Mouse (Mus musculus) limb, embryonic 15.5 days (tissue): ENCODE measurements around the gene Hint1. TPM values are rescaled to one million over a fixed set of nuclear protein-coding genes. Genes with fewer than 3 reads are reported as not detected.

Source experiments
- ATAC-seq: fragments of 200-750 bp; cut with Nextera tagmentation; 2 replicates; pipeline ENCODE4 v1.8.0; 2017; ENCODE audit warnings: low read depth, moderate TSS enrichment; ENCODE audit not compliant: insufficient number of reproducible peaks, low FRiP score, low TSS enrichment
- H3K27ac ChIP-seq: fragments of 300-500 bp; sonication (generic); 2 replicates; pipeline ENCODE4 v1.5.1; 2015; ENCODE audit warnings: moderate library complexity, mild to moderate bottlenecking, inconsistent platforms
- H3K27me3 ChIP-seq: fragments of 300-500 bp; sonication (generic); 2 replicates; pipeline ENCODE4 v1.6.1; 2015; ENCODE audit warnings: inconsistent platforms
- H3K36me3 ChIP-seq: fragments of 300-500 bp; sonication (generic); 2 replicates; pipeline ENCODE4 v1.6.1; 2015; ENCODE audit warnings: inconsistent platforms
- H3K4me1 ChIP-seq: fragments of 300-500 bp; sonication (generic); 2 replicates; pipeline ENCODE4 v1.6.1; 2015; ENCODE audit warnings: inconsistent platforms
- H3K4me2 ChIP-seq: fragments of 300-500 bp; sonication (generic); 2 replicates; pipeline ENCODE4 v1.6.1; 2015; ENCODE audit warnings: mild to moderate bottlenecking, inconsistent platforms
- H3K4me3 ChIP-seq: fragments of 300-500 bp; sonication (generic); 2 replicates; pipeline ENCODE4 v1.5.1; 2015; ENCODE audit warnings: mild to moderate bottlenecking, inconsistent platforms
- H3K9ac ChIP-seq: fragments of 300-500 bp; sonication (generic); 2 replicates; pipeline ENCODE4 v1.6.1; 2015; ENCODE audit warnings: inconsistent platforms
- H3K9me3 ChIP-seq: fragments of 300-500 bp; sonication (generic); 2 replicates; pipeline ENCODE4 v1.6.1; 2016; ENCODE audit warnings: inconsistent platforms
- WGBS: fragments of 180-500 bp; shearing (Covaris S2); methylation state at CpG from one replicate; pipeline ENCODE4 v1.1.7; 2015; 5-methylcytosine and 5-hydroxymethylcytosine counted together
- polyA plus RNA-seq: library from polyadenylated mRNA; unstranded; fragments of >200 nt; fragmentation: Nextera tagmentation; extraction: Ambion mirVana; gene quantifications from 2 replicates; pipeline ENCODE4 v1.2.1, GENCODE M21; 2015

Gene Hint1
- polyA plus RNA-seq, 1 experiment from 2014 or later = 535 TPM

DNA sequence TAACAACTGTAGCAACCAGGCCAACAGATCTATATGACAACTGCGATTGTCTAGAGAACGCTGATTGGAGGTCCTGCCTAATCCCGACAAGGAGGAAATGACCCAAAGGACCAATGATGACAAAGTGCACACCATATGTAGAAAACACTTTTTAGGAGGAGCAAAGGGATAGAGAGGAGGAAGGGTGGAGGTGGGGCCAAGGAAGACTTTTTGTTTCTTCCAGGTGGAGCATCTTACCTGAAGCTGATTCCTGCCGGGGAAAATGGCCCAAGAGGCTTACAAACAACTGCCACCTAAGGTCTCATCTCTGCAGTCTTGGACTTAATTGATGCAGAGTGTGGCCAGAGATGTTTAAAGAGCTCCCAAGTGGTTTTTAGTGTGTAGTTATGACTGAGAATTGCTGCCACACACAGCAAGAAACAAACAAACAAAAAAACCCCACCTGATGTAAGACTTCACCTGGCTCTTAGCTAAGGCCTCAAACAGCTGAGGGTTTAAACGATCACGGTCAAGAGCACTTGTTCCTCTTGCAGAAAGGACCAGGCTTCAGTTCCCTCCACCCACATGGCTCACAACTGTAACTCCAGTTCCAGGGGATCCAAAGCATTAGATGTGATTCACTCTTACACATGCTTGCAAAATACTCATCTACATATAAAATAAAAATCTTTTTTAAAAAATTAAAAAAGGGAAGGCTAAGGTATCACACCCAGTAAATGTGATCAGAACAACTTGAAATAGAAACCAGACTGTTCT lies 675 bp upstream of the Hint1 start:
- Histone ChIP-seq H3K36me3 (peaks cover 14% of the 10 kb centered on the region), H3K4me3 (peak overlapping the region; percentile 89), H3K4me1 (peaks cover 11% of the 10 kb centered on the region), H3K9me3 (no peaks in the 10 kb centered on the region), H3K27me3 (no peaks in the 10 kb centered on the region), H3K9ac (peak overlapping the region; percentile 92; the same call in 1 of the 2 replicates), H3K4me2 (peak overlapping the region; percentile 53), H3K27ac (peak overlapping the region; percentile 89)
- ATAC-seq = no peak
- 67% methylated on average over 6 of the region's 6 CpGs for WGBS

DNA sequence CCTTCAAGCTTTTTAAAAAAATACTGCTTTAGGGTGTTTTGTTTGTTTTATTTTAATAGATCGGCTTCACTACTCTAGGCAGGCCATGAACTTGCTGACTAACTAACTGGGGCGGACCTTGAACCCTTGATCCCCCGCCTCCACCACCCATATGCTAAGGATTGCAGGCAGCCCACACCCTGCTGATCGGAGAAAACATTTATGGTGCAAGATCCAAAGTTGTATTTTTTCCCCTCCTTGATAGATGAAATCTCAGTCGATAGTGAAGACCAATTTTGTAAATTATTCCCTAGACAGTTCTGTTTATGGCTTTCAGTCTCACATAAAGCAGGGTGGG lies 834 bp downstream of the Hint1 start:
- ATAC-seq = no peak
- Histone ChIP-seq H3K27me3 (no peaks in the 10 kb centered on the region), H3K4me3 (peak overlapping the region; percentile 89), H3K9me3 (no peaks in the 10 kb centered on the region), H3K4me2 (peak overlapping the region; percentile 53), H3K4me1 (peaks cover 11% of the 10 kb centered on the region), H3K36me3 (peaks cover 28% of the 10 kb centered on the region), H3K27ac (peak overlapping the region; percentile 89), H3K9ac (peak overlapping the region; percentile 92)
- under 1% methylated on average over 5 of the region's 5 CpGs for WGBS

DNA sequence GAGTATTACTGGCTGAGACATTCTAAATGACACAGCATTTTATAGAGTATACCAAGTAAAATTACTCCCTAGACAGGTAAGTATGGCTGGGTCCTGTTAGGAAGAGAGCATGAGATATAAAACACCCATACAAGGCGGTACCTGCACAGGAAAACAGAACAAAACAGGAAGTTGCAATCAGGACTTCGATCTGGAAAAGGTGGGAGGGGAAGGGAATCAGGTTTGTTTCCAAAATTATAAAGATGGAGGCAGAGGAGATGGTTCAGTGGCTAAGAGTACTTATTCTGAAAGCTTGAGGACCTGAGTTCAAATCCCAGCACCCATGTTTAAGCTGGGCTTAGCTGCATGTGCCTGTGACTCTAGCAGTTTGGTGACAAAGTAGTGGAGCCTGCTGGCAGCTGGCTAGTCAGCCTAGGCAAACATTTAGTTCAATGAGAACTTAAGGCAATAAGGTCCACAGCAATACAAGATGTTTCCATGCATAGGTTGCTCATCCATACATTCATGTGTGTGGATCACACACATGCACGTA lies 1.8 kb downstream of the Hint1 start:
- Histone ChIP-seq H3K4me1 (peaks cover 8% of the 10 kb centered on the region), H3K9me3 (no peaks in the 10 kb centered on the region), H3K27ac (no peak overlapping the region), H3K9ac (no peak overlapping the region), H3K27me3 (no peaks in the 10 kb centered on the region), H3K36me3 (peaks cover 38% of the 10 kb centered on the region), H3K4me2 (peak overlapping the region; percentile 53; the same call in 1 of the 2 replicates), H3K4me3 (0 out of 2 replicates have a peak overlapping the region, but pooled peaks have one; percentile 89)
- WGBS = 79% methylated on average over 3 of the region's 3 CpGs
- ATAC-seq = no peak

DNA sequence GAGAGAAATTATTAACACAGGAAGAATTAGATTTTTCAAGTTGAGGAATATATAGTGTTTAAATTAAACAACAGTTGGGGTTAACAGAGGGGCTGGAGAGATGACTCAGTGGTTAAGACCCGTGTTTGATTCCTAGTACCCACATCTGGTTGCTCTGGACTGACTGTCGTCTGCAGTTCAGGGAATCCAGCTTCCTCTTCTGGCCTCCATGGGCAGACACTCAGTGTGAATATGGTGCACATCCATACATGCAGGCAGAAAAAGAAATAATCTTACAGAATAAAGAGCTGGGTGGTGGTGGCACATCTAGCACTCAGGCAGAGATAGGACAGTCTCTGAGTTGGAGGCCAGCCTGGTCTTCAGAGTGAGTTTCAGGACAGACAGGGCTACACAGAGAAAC lies 2.3 kb downstream of the Hint1 start:
- Histone ChIP-seq H3K36me3 (peaks cover 42% of the 10 kb centered on the region), H3K4me1 (peaks cover 8% of the 10 kb centered on the region), H3K4me3 (no peak overlapping the region), H3K9me3 (no peaks in the 10 kb centered on the region), H3K27me3 (no peaks in the 10 kb centered on the region), H3K4me2 (no peak overlapping the region), H3K9ac (no peak overlapping the region), H3K27ac (no peak overlapping the region)
- ATAC-seq = no peak
- 70% methylated on average over 2 of the region's 2 CpGs for WGBS

DNA sequence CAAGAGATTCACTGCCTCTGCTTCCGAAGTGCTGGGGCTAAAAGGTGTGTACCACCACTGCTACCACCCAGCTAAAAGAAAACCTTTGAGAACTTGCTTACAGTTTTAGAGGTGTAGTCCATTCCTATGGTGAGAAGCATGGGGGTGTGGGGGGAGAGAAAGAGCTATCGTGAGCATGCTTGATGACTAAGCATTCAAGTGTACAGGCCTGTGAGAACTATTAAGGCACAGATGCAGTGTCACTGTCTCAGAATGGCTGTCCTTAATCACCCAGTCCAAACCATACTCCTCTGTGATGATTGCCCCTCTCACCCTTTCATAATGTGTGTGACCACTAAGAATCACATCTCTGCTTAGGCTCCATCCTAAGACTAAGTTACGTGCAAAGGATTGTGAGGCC lies 3.1 kb downstream of the Hint1 start:
- Histone ChIP-seq H3K4me2 (no peak overlapping the region), H3K9me3 (no peaks in the 10 kb centered on the region), H3K27me3 (no peaks in the 10 kb centered on the region), H3K36me3 (peaks cover 51% of the 10 kb centered on the region), H3K4me3 (no peak overlapping the region), H3K4me1 (peaks cover 8% of the 10 kb centered on the region), H3K27ac (no peak overlapping the region), H3K9ac (no peak overlapping the region)
- ATAC-seq = no peak
- 87% methylated on average over 3 of the region's 3 CpGs for WGBS

DNA sequence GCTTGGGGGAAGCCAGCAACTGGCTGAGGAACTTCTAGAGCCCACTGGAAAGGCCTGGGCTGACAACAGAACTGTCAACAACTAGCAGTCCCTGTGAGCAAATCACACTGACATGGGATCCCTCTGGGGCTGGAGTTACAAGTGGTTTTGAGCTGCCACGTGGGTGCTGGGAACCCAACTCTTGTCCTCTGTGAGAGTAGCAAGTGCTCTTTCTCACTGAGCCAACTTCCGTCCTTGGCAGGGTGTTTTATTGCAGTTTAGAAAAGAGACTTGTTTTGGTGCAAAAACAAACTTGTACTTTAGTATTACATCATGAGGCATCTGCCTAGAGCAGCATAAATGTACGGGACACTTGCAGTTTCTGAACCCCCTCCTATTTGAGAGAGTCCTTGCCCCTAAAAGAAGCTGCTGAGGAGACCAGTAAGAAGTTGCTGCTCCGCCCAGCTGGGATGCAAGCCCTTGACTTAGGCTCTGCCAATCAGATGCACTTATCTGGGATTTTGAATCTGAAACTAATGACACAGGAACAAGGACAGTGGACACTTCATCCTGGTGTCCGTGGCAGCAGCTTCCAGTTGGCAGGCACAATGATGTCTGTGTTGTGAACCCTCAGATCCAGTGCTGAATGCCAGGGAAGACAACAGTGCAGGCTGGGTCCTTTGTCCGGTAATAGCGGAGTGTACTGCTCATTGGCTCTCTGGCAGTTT lies 5.8 kb downstream of the Hint1 start:
- peaks cover 52% of the 10 kb centered on the region for H3K36me3 ChIP-seq
- H3K9ac ChIP-seq = no peak overlapping the region
- no peak overlapping the region for H3K4me3 ChIP-seq
- H3K4me1 ChIP-seq = peaks cover 8% of the 10 kb centered on the region
- H3K27me3 ChIP-seq = no peaks in the 10 kb centered on the region
- 77% methylated on average over 7 of the region's 7 CpGs for WGBS
- no peak overlapping the region for H3K4me2 ChIP-seq
- H3K27ac ChIP-seq = no peak overlapping the region
- ATAC-seq = no peak
- no peaks in the 10 kb centered on the region for H3K9me3 ChIP-seq

DNA sequence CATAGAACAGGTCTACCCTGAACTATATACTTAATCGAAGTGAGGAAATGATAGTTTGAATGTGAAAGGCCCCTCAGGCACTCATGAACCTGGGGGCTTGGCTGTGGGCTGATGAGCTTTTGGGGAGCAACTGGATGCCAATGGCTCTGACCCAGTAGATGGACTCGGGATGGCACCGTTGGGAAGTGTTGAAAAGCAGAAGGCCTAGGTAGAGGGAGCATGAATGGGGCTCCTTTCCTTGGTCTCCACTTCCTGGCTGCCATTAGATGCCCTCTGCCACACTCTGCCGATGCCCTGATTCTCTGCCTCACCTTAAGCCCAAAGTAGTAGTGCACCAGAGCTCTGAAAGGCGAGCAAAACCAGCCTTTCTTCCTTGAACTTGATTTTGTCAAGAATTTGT lies 9.8 kb downstream of the Hint1 start:
- 87% methylated on average over 5 of the region's 5 CpGs for WGBS
- Histone ChIP-seq H3K27ac (no peak overlapping the region), H3K4me2 (no peak overlapping the region), H3K36me3 (peaks cover 34% of the 10 kb centered on the region), H3K4me3 (no peak overlapping the region), H3K4me1 (no peaks in the 10 kb centered on the region), H3K9me3 (no peaks in the 10 kb centered on the region), H3K27me3 (no peaks in the 10 kb centered on the region), H3K9ac (no peak overlapping the region)
- no peak for ATAC-seq

DNA sequence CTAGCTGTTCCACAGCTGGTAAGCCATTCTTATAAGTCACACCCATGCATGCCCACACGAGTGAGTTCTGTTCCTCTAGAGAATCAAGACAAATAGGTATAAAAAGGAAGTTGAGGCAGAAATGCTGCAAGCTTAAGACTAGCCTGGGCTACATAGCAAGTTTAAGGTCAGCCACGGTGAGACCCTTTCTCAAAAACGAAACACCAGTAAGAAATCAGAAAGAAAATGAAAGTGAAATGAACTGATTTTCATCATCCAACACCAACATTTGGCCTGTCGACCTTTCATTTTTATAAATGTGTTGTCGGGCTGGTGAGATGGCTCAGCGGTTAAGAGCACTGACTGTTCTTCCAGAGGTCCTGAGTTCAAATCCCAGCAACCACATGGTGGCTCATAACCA lies 12.7 kb downstream of the Hint1 start:
- Histone ChIP-seq H3K27ac (no peak overlapping the region), H3K9me3 (no peaks in the 10 kb centered on the region), H3K27me3 (no peaks in the 10 kb centered on the region), H3K4me2 (no peak overlapping the region), H3K36me3 (peaks cover 5% of the 10 kb centered on the region), H3K4me1 (peaks cover 4% of the 10 kb centered on the region; the same call in 1 of the 2 replicates), H3K4me3 (no peak overlapping the region), H3K9ac (no peak overlapping the region)
- 79% methylated on average over 6 of the region's 6 CpGs for WGBS
- ATAC-seq = no peak

DNA sequence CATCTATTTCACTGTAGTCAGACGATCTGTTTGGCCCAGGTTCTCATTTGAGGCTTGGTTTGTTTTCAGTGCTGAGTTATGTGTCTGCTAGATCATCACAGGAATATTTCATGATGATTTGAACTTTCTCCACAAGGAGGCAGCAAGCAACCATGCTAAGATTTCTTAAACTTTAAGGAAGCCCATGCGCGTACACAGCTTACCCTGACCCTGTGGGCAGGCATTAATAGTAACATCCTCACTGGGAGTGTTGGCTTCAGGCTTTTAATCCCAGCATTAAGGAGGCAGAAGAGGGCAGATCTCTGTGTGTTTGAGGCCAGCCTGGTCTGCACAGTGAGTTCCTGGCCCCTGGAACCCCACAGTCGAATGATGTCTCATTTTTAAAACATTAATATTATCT lies 13.3 kb downstream of the Hint1 start:
- H3K9me3 ChIP-seq = no peaks in the 10 kb centered on the region
- H3K36me3 ChIP-seq = no peaks in the 10 kb centered on the region
- WGBS = 34% methylated on average over 4 of the region's 4 CpGs
- no peaks in the 10 kb centered on the region for H3K27me3 ChIP-seq
- ATAC-seq = no peak
- no peak overlapping the region for H3K27ac ChIP-seq
- no peak overlapping the region for H3K4me2 ChIP-seq
- no peak overlapping the region for H3K4me3 ChIP-seq
- H3K9ac ChIP-seq = no peak overlapping the region
- peaks cover 4% of the 10 kb centered on the region; the same call in 1 of the 2 replicates for H3K4me1 ChIP-seq

DNA sequence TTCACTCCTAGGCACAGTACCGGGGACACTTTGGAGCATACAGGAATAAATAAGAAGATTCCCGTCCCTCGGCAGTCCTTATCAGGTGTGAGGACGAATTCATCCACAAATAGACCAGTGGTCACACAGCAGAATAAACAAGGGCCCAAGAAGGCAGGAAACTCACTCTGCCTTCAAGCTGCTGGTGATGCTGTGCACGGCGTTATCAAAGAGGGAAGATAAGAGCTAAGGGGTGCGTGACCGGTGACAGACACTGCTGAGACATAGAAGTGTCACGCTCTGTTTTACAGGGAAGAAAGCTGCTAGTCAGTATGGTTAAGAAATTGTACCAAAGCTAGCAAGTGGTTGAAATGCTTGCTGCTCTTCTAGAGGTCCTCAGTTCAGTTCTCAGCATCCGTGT lies 13.7 kb downstream of the Hint1 start:
- Histone ChIP-seq H3K9ac (no peak overlapping the region), H3K27me3 (no peaks in the 10 kb centered on the region), H3K4me3 (no peak overlapping the region), H3K4me2 (no peak overlapping the region), H3K9me3 (no peaks in the 10 kb centered on the region), H3K27ac (no peak overlapping the region), H3K4me1 (peaks cover 8% of the 10 kb centered on the region), H3K36me3 (no peaks in the 10 kb centered on the region)
- WGBS = 80% methylated on average over 10 of the region's 10 CpGs
- no peak for ATAC-seq

DNA sequence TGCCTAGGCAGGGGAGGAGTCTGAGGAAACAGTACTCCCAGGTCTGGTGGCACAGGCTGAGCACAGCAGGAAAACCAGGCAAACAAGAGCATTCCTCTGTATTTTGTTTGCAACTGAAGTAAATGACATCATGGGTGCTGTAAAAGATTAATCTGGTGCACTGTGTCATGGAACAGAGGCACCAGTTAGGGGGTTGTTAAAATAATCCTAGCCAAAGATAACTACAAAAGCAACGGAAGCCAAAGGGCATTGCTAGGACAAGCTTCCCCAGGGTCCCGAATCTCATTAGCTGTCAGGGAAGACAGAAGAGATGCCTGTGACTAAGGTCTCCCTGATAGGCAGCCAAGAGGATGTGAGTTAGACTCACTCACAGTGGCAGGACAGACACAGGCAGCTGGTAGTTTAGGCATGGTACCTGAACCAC lies 14.9 kb downstream of the Hint1 start:
- H3K36me3 ChIP-seq = no peaks in the 10 kb centered on the region
- no peaks in the 10 kb centered on the region for H3K9me3 ChIP-seq
- WGBS = 12% methylated on average over 2 of the region's 2 CpGs
- H3K4me1 ChIP-seq = peaks cover 11% of the 10 kb centered on the region
- ATAC-seq = no peak
- no peak overlapping the region for H3K9ac ChIP-seq
- no peak overlapping the region for H3K4me2 ChIP-seq
- no peaks in the 10 kb centered on the region for H3K27me3 ChIP-seq
- no peak overlapping the region for H3K27ac ChIP-seq
- no peak overlapping the region for H3K4me3 ChIP-seq

DNA sequence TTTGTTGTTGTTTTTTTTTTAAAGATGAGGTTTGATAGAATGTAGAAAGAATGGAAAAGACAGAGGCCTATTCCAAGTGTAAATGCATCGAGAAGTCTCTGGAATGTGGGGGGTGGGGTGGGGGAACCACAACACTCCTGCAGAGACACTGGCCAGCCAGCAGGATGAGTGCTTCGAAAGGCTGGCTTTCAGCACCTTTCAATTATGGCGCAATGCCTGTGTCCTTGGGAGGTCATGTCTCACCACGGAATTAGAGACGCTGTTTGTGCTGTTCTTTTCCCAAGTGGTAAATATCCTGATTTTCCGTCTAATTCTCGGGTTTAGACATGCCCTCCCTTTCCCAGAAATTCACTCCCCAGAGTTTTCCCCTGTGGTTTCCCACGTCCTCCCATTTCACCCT lies 16.5 kb downstream of the Hint1 start:
- no peak overlapping the region for H3K4me3 ChIP-seq
- 25% methylated on average over 8 of the region's 8 CpGs for WGBS
- no peak overlapping the region for H3K27ac ChIP-seq
- peaks cover 11% of the 10 kb centered on the region for H3K4me1 ChIP-seq
- H3K9ac ChIP-seq = no peak overlapping the region
- no peaks in the 10 kb centered on the region for H3K36me3 ChIP-seq
- ATAC-seq = no peak
- no peaks in the 10 kb centered on the region for H3K27me3 ChIP-seq
- no peak overlapping the region for H3K4me2 ChIP-seq
- no peaks in the 10 kb centered on the region for H3K9me3 ChIP-seq
